Mouse (Mus musculus): ENCODE measurements around the gene Csf2rb.

DNA sequence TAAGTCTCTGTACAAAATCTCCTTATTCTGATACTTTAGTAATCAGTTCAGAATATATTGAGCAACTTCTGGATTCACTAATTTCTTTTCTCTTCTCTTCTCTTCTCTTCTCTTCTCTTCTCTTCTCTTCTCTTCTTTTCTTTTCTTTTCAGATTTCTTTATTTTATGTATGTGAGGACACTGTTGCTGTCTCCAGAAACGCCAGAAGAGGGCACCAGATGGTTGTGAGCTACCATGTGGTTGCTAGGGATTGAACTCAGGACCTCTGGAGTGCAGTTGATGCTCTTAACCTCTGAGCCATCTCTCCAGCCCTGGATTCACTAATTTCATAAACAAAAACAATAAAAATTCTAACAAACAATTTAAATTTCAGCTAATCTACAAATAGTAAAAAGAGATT, 29.4 kb downstream of the Csf2rb start:
- TF ChIP-seq POLR2A (IDR thresholded peaks at IDR 0.05; ENCODE audit: control insufficient read depth, low read depth, low read length) (no peak), CTCF (IDR thresholded peaks at IDR 0.05; ENCODE audit: control insufficient read depth, insufficient read depth, insufficient replicate concordance, low read depth, low read length) (no peak; the same call in 1 of the 2 replicates)

Data from testis, adult 2 months (tissue).